Mouse (Mus musculus): ENCODE data around the gene Inpp5k.

- TF ChIP-seq GATA1 (IDR thresholded peaks at IDR 0.05; ENCODE audit: low read length) (no peak), TAL1 (IDR thresholded peaks at IDR 0.05; ENCODE audit: low read length) (no peak)
Observed at GRCm38 (mm10) chr11:75581495-75582149, 49.2 kb upstream of the Inpp5k start.

All from erythroblast, embryonic 14.5 days (primary cell).